In the genomic region with DNA sequence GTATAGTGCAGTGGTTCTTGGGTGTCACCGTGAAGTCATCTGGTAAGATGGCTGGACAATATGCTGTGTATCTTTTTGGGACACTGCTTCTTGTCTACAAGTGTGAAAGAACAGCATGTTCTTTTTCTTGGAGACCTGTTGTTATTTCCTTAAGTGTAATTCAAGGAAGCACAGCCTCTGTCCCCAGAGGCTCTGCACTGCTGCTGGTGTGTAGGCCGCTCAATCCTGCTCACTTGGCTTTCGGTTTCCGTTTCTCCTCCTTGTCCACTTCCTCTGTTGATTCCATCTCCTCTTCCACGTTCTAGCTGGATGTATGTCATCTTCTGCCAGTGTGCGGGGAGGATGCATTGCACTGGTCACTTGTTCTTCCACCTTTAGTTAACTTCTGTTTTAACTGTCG, we compare ENCODE assay signal across 9 mouse cellular contexts. TPM values are rescaled to one million over a fixed set of nuclear protein-coding genes. Genes with fewer than 3 reads are reported as not detected.
DNase-seq lines count a peak whose midpoint lies in the region; ATAC-seq lines count a peak whose summit lies in the region.
"Had no signal": no experiment of that assay in that cellular context is flagged by ENCODE, and none has a peak within 500 bp of the region (broad histone marks: within the 10 kb centered on the region; RNA-seq: fewer than 3 reads in every experiment).

No protein-coding gene starts in this region.

- H3K27me3 ChIP-seq in kidney, embryonic 14.5 days (ENCODE audit: control insufficient read depth, insufficient read depth, low read length): no peaks in the 10 kb centered on the region
- H3K27me3 ChIP-seq in embryonic facial prominence, embryonic 14.5 days (replicated peaks; ENCODE audit: control insufficient read depth, insufficient read depth, low read length): no peaks in the 10 kb centered on the region
- H3K27me3 ChIP-seq in heart, embryonic 13.5 days (replicated peaks): no peaks in the 10 kb centered on the region
- H3K27me3 ChIP-seq: midbrain, embryonic 13.5 days had no signal

- peak; percentile 16 for DNase-seq in kidney, postnatal 14 days
- peak; percentile 19 for DNase-seq in embryonic facial prominence, embryonic 14.5 days (ENCODE audit: low spot score)
- DNase-seq in adrenal gland, postnatal 4 days (ENCODE audit: low spot score in 2 of 2): no peak
- DNase-seq: right cerebral cortex, postnatal 14 days had no signal

- H3K27ac ChIP-seq in kidney, embryonic 14.5 days (ENCODE audit: low read depth, low read length): no peak overlapping the region
- H3K27ac ChIP-seq in embryonic facial prominence, embryonic 14.5 days (replicated peaks; ENCODE audit: low read depth, low read length): no peak overlapping the region
- peak overlapping the region; percentile 48; the same call in 1 of the 2 replicates for H3K27ac ChIP-seq in heart, embryonic 13.5 days (replicated peaks)
- H3K27ac ChIP-seq in macrophage: peak overlapping the region; percentile 53
- H3K27ac ChIP-seq: midbrain, embryonic 13.5 days had no signal

- no peak overlapping the region for H3K9ac ChIP-seq in kidney, embryonic 14.5 days (ENCODE audit: low read depth, low read length)
- no peak overlapping the region for H3K9ac ChIP-seq in embryonic facial prominence, embryonic 14.5 days (ENCODE audit: low read depth, low read length)
- H3K9ac ChIP-seq in heart, embryonic 13.5 days: no peak overlapping the region
- H3K9ac ChIP-seq: midbrain, embryonic 13.5 days had no signal

- H3K4me3 ChIP-seq in kidney, embryonic 14.5 days (ENCODE audit: low read length): no peak overlapping the region
- no peak overlapping the region for H3K4me3 ChIP-seq in embryonic facial prominence, embryonic 14.5 days (ENCODE audit: low read depth, low read length)
- H3K4me3 ChIP-seq in heart, embryonic 13.5 days: no peak overlapping the region
- H3K4me3 ChIP-seq in macrophage (ENCODE audit: inconsistent target): no peak overlapping the region
- H3K4me3 ChIP-seq: midbrain, embryonic 13.5 days had no signal

- H3K4me1 ChIP-seq in kidney, embryonic 14.5 days (ENCODE audit: control insufficient read depth, insufficient read depth, low read length): no peaks in the 10 kb centered on the region
- H3K4me1 ChIP-seq in embryonic facial prominence, embryonic 14.5 days (ENCODE audit: control insufficient read depth, insufficient read depth, low read length): no peaks in the 10 kb centered on the region
- peaks cover 29% of the 10 kb centered on the region for H3K4me1 ChIP-seq in heart, embryonic 13.5 days

- no peaks in the 10 kb centered on the region for H3K36me3 ChIP-seq in kidney, embryonic 14.5 days (ENCODE audit: control insufficient read depth, insufficient read depth, low read length)
- no peaks in the 10 kb centered on the region for H3K36me3 ChIP-seq in embryonic facial prominence, embryonic 14.5 days (ENCODE audit: control insufficient read depth, insufficient read depth, low read length)
- H3K36me3 ChIP-seq in heart, embryonic 13.5 days: no peaks in the 10 kb centered on the region
- no peaks in the 10 kb centered on the region for H3K36me3 ChIP-seq in macrophage (ENCODE audit: inconsistent target)
- H3K36me3 ChIP-seq: midbrain, embryonic 13.5 days had no signal

- 78% methylated on average over 7 of the region's 7 CpGs for WGBS in kidney, embryonic 14.5 days
- WGBS in embryonic facial prominence, embryonic 14.5 days: 62% methylated on average over 7 of the region's 7 CpGs
- WGBS in heart, embryonic 13.5 days: 78% methylated on average over 7 of the region's 7 CpGs
- WGBS in macrophage (ENCODE audit: missing documents): 30% methylated on average over 7 of the region's 7 CpGs

- no peak overlapping the region for H3K4me2 ChIP-seq in kidney, embryonic 14.5 days (replicated peaks; ENCODE audit: low read depth, low read length)
- no peak overlapping the region for H3K4me2 ChIP-seq in embryonic facial prominence, embryonic 14.5 days (ENCODE audit: low read depth, low read length)
- H3K4me2 ChIP-seq in heart, embryonic 13.5 days: no peak overlapping the region
- H3K4me2 ChIP-seq: midbrain, embryonic 13.5 days had no signal

- no peaks in the 10 kb centered on the region for H3K9me3 ChIP-seq in kidney, embryonic 14.5 days (ENCODE audit: control insufficient read depth, low read length)
- H3K9me3 ChIP-seq in embryonic facial prominence, embryonic 14.5 days (ENCODE audit: control insufficient read depth, low read length): no peaks in the 10 kb centered on the region
- no peaks in the 10 kb centered on the region for H3K9me3 ChIP-seq in heart, embryonic 13.5 days
- H3K9me3 ChIP-seq: midbrain, embryonic 13.5 days had no signal

- ATAC-seq in kidney, embryonic 14.5 days (ENCODE audit: low FRiP score, low TSS enrichment): no peak
- no peak for ATAC-seq in embryonic facial prominence, embryonic 14.5 days (ENCODE audit: low read depth)
- no peak for ATAC-seq in heart, embryonic 13.5 days (ENCODE audit: extremely low read depth, insufficient number of reproducible peaks, low FRiP score, low TSS enrichment)
- no peak for ATAC-seq in activated CD4-positive, CD25-positive, alpha-beta regulatory T cell, adult 4 months

- H3K79me2 ChIP-seq in macrophage (ENCODE audit: inconsistent target): peaks cover 91% of the 10 kb centered on the region

RNA-seq across cellular contexts. Expression of a gene that starts 19.0 kb away (rescaled TPM):
- 10.7 and 13.1 TPM in 2 replicates for polyA plus RNA-seq in kidney, embryonic 14.5 days (2014; fragmentation: Nextera tagmentation; extraction: Ambion mirVana)
- 8.6 and 10.4 TPM in 2 replicates for polyA plus RNA-seq in embryonic facial prominence, embryonic 14.5 days (2014; fragmentation: Nextera tagmentation; extraction: Ambion mirVana)
- 8.8 and 10.0 TPM in 2 replicates for polyA plus RNA-seq in heart, embryonic 13.5 days (2015; fragmentation: Nextera tagmentation; extraction: Ambion mirVana)
- total RNA-seq in macrophage (2018; cell fraction: chromatin; rRNA removed): 100 to 1,000 TPM in 21 of 26 experiments, 10 to 100 TPM in 5; 38.2 to 274 (median 163) TPM
- total RNA-seq in macrophage (2018; cell fraction: cytosol; rRNA removed): 10 to 100 TPM; 42.9 to 85.1 (median 59.2) TPM
- total RNA-seq in macrophage (2018; cell fraction: nucleus; rRNA removed): 100 to 1,000 TPM in 22 of 26 experiments, 10 to 100 TPM in 4; 57.4 to 263 (median 152) TPM
- polyA plus RNA-seq in macrophage (2018): 13.8 to 25.0 TPM (median 15.0 TPM) in 3 replicates
- polyA plus RNA-seq in activated CD4-positive, CD25-positive, alpha-beta regulatory T cell, adult 4 months (2017; shearing (Covaris generic)): 10 to 100 TPM; 19.2 to 28.0 TPM
- 10 to 100 TPM; 25.0 to 26.2 TPM for total RNA-seq in adrenal gland, postnatal 4 days (2021)

Comparison
In these comparisons a context has a peak if more than half of its experiments do, and no peak if none do; other contexts are left out.
1. DNase-seq: peak in kidney, postnatal 14 days (single experiment) and embryonic facial prominence, embryonic 14.5 days (single experiment); none in adrenal gland, postnatal 4 days (0 of 2).
2. H3K27ac ChIP-seq: peak in heart, embryonic 13.5 days (single experiment) and macrophage (single experiment); none in kidney, embryonic 14.5 days (single experiment) and embryonic facial prominence, embryonic 14.5 days (single experiment).